Comparison of ENCODE assay signal across 18 mouse cellular contexts in genomic region chr7:83838525-83839224, GRCm38 (mm10). TPM values are rescaled to one million over a fixed set of nuclear protein-coding genes. Genes with fewer than 3 reads are reported as not detected.
"Had no signal": no experiment of that assay in that cellular context is flagged by ENCODE, and none has a peak within 500 bp of the region (broad histone marks: within the 10 kb centered on the region; RNA-seq: fewer than 3 reads in every experiment).

No protein-coding gene starts in this region.

- H3K9ac ChIP-seq: liver, embryonic 15.5 days; midbrain, embryonic 12.5 days; neural tube, embryonic 15.5 days had no signal

- H3K27me3 ChIP-seq: liver, embryonic 15.5 days; midbrain, embryonic 12.5 days; neural tube, embryonic 15.5 days had no signal

- H3K36me3 ChIP-seq: limb, embryonic 10.5 days; liver, embryonic 15.5 days; midbrain, embryonic 12.5 days; neural tube, embryonic 15.5 days had no signal

- H3K4me3 ChIP-seq: left cerebral cortex, adult 2 months; limb, embryonic 10.5 days; liver, embryonic 15.5 days; megakaryocyte, embryonic 14.5 days; midbrain, embryonic 12.5 days; neural tube, embryonic 15.5 days had no signal

- H3K4me2 ChIP-seq: liver, embryonic 11.5 days; liver, embryonic 15.5 days; midbrain, embryonic 12.5 days; neural tube, embryonic 15.5 days had no signal

- H3K4me1 ChIP-seq: limb, embryonic 10.5 days; liver, embryonic 15.5 days; midbrain, embryonic 12.5 days; neural tube, embryonic 15.5 days had no signal

- H3K9me3 ChIP-seq: limb, embryonic 10.5 days; liver, embryonic 15.5 days; megakaryocyte, embryonic 14.5 days; midbrain, embryonic 12.5 days; neural tube, embryonic 15.5 days had no signal

- H3K27ac ChIP-seq: left cerebral cortex, adult 2 months; limb, embryonic 10.5 days; liver, embryonic 15.5 days; macrophage; midbrain, embryonic 12.5 days; neural tube, embryonic 15.5 days had no signal

- ATAC-seq: midbrain, embryonic 16.5 days had no signal

- DNase-seq: kidney, adult 8-10 months; kidney, postnatal 25 days; lung, adult 2 months; right cerebral cortex, adult 18-20 months; right cerebral cortex, postnatal 25 days; thymus, postnatal 4 days had no signal

RNA-seq across cellular contexts. Expression of gene Cfap161, which starts 44.0 kb away (rescaled TPM):
- polyA plus RNA-seq: liver, embryonic 11.5 days; liver, embryonic 15.5 days; midbrain, embryonic 12.5 days; neural tube, embryonic 11.5 days; small intestine, adult 2 months; stomach, embryonic 16.5 days had no signal
